Mouse (Mus musculus) midbrain, postnatal 0 days (tissue): ENCODE results near the gene Gm3286. TPM values are rescaled to one million over a fixed set of nuclear protein-coding genes. Genes with fewer than 3 reads are reported as not detected.
"Not testable (repeated sequence)": the region's sequence is repeated elsewhere in the genome, so short reads cannot be mapped to it uniquely, and the experiment has no call there.

Source experiments
- ATAC-seq: fragments of 200-750 bp; cut with Nextera tagmentation; 2 replicates; pipeline ENCODE4 v1.8.0; 2017; ENCODE audit warnings: moderate number of reproducible peaks, mild to moderate bottlenecking, moderate TSS enrichment, moderate library complexity; ENCODE audit not compliant: low FRiP score
- DNase-seq: peaks from one replicate; pipeline ENCODE4 v3.0.0-alpha.2; 2015; ENCODE audit warnings: low spot score
- H3K27ac ChIP-seq: fragments of 300-500 bp; sonication (generic); 2 replicates; pipeline ENCODE4 v1.5.1; 2014; ENCODE audit warnings: low read depth, mild to moderate bottlenecking, low read length, mixed read lengths
- H3K27me3 ChIP-seq: fragments of 300-500 bp; sonication (generic); 2 replicates; pipeline ENCODE4 v1.6.1; 2014; ENCODE audit warnings: low read length, control low read depth, mixed read lengths; ENCODE audit not compliant: insufficient read depth
- H3K36me3 ChIP-seq: fragments of 300-500 bp; sonication (generic); 2 replicates; pipeline ENCODE4 v1.6.1; 2014; ENCODE audit warnings: low read length, control low read depth, mixed read lengths; ENCODE audit not compliant: insufficient read depth
- H3K4me1 ChIP-seq: fragments of 300-500 bp; sonication (generic); 2 replicates; pipeline ENCODE4 v1.6.1; 2014; ENCODE audit warnings: mild to moderate bottlenecking, control low read depth, antibody characterized with exemption, low read length, mixed read lengths; ENCODE audit not compliant: insufficient read depth
- H3K4me2 ChIP-seq: fragments of 300-500 bp; sonication (generic); 2 replicates; pipeline ENCODE4 v1.6.1; 2014; ENCODE audit warnings: low read depth, mild to moderate bottlenecking, low read length, mixed read lengths; ENCODE audit not compliant: poor library complexity, severe bottlenecking
- H3K4me3 ChIP-seq: fragments of 300-500 bp; sonication (generic); 2 replicates; pipeline ENCODE4 v1.5.1; 2014; ENCODE audit warnings: low read depth, mild to moderate bottlenecking, low read length, moderate library complexity
- H3K9ac ChIP-seq: fragments of 300-500 bp; sonication (generic); replicated peaks from 2 replicates; pipeline ENCODE4 v1.6.1; 2014; ENCODE audit warnings: mild to moderate bottlenecking, low read length, moderate library complexity, mixed read lengths; ENCODE audit not compliant: poor library complexity, severe bottlenecking
- H3K9me3 ChIP-seq: fragments of 300-500 bp; sonication (generic); 2 replicates; pipeline ENCODE4 v1.6.1; 2016; ENCODE audit warnings: low read length, control low read depth
- polyA plus RNA-seq: library from polyadenylated mRNA; unstranded; fragments of >200 nt; fragmentation: Nextera tagmentation; extraction: Ambion mirVana; gene quantifications from 2 replicates; pipeline ENCODE4 v1.2.1, GENCODE M21; 2015
- total RNA-seq: library from RNA; depleted of rRNA; stranded (reverse); fragments of >200 nt; gene quantifications from 2 replicates; pipeline ENCODE4 v1.2.3, GENCODE M21; 2014; rRNA removed

Gene Gm3286
- not detected in 2 replicates for total RNA-seq
- polyA plus RNA-seq, result not detected in 2 replicates

- H3K9me3 ChIP-seq, ATAC-seq, H3K4me2 ChIP-seq, H3K9ac ChIP-seq, H3K36me3 ChIP-seq, H3K4me3 ChIP-seq, H3K27me3 ChIP-seq, H3K27ac ChIP-seq, DNase-seq, H3K4me1 ChIP-seq: not testable (repeated sequence)
Observed at GRCm38 (mm10) chr5:95510458-95510857, at the start of gene Gm3286. Gene Gm3286 (plus strand): TSS chr5:95510758.

Other genes with a start within 250 kb of the Gm3286 start
- not detected in 2 replicates for gene Gm10424, start 238.0 kb upstream of the Gm3286 start, total RNA-seq
- not detected in 2 replicates for gene Gm10424, start 238.0 kb upstream of the Gm3286 start, polyA plus RNA-seq
- not detected in 2 replicates for gene Gm3259, start 204.8 kb upstream of the Gm3286 start, total RNA-seq
- not detected in 2 replicates for gene Gm3259, start 204.8 kb upstream of the Gm3286 start, polyA plus RNA-seq
- gene D5Ertd577e, start 54.0 kb upstream of the Gm3286 start, total RNA-seq, result not detected in 2 replicates
- not detected in 2 replicates for gene D5Ertd577e, start 54.0 kb upstream of the Gm3286 start, polyA plus RNA-seq
- gene Gm7971, start 84.1 kb downstream of the Gm3286 start, total RNA-seq, result not detected in 2 replicates
- gene Gm7971, start 84.1 kb downstream of the Gm3286 start, polyA plus RNA-seq, result not detected in 2 replicates
- not detected in 2 replicates for gene Gm7978, start 225.4 kb downstream of the Gm3286 start, total RNA-seq
- not detected in 2 replicates for gene Gm7978, start 225.4 kb downstream of the Gm3286 start, polyA plus RNA-seq
- gene Gm7982, start 231.3 kb downstream of the Gm3286 start, total RNA-seq, result not detected in 2 replicates
- gene Gm7982, start 231.3 kb downstream of the Gm3286 start, polyA plus RNA-seq, result not detected in 2 replicates